Mouse (Mus musculus) intestine, embryonic 15.5 days (tissue): Measurements from ENCODE around the gene Sorcs2. TPM values are rescaled to one million over a fixed set of nuclear protein-coding genes. Genes with fewer than 3 reads are reported as not detected.

Source experiments
- ATAC-seq: fragments of 200-750 bp; cut with Nextera tagmentation; 2 replicates; pipeline ENCODE4 v1.8.0; 2017; ENCODE audit warnings: moderate TSS enrichment, moderate library complexity
- H3K27ac ChIP-seq: fragments of 300-500 bp; sonication (generic); 2 replicates; pipeline ENCODE4 v1.5.1; 2015; ENCODE audit warnings: mild to moderate bottlenecking, inconsistent platforms
- H3K27me3 ChIP-seq: fragments of 300-500 bp; sonication (generic); replicated peaks from 2 replicates; pipeline ENCODE4 v1.6.1; 2015; ENCODE audit warnings: inconsistent platforms
- H3K36me3 ChIP-seq: fragments of 300-500 bp; sonication (generic); 2 replicates; pipeline ENCODE4 v1.6.1; 2015; ENCODE audit warnings: inconsistent platforms
- H3K4me1 ChIP-seq: fragments of 300-500 bp; sonication (generic); replicated peaks from 2 replicates; pipeline ENCODE4 v1.6.1; 2015; ENCODE audit warnings: inconsistent platforms
- H3K4me2 ChIP-seq: fragments of 300-500 bp; sonication (generic); replicated peaks from 2 replicates; pipeline ENCODE4 v1.6.1; 2015; ENCODE audit warnings: mild to moderate bottlenecking, inconsistent platforms
- H3K4me3 ChIP-seq: fragments of 300-500 bp; sonication (generic); replicated peaks from 2 replicates; pipeline ENCODE4 v1.5.1; 2015; ENCODE audit warnings: inconsistent platforms
- H3K9ac ChIP-seq: fragments of 300-500 bp; sonication (generic); 2 replicates; pipeline ENCODE4 v1.6.1; 2015; ENCODE audit warnings: inconsistent platforms
- H3K9me3 ChIP-seq: fragments of 300-500 bp; sonication (generic); 2 replicates; pipeline ENCODE4 v1.6.1; 2016; ENCODE audit warnings: inconsistent platforms
- WGBS: fragments of 180-500 bp; shearing (Covaris S2); methylation state at CpG from one replicate; pipeline ENCODE4 v1.1.7; 2015; 5-methylcytosine and 5-hydroxymethylcytosine counted together
- polyA plus RNA-seq: library from polyadenylated mRNA; unstranded; fragments of >200 nt; fragmentation: Nextera tagmentation; extraction: Ambion mirVana; gene quantifications from 2 replicates; pipeline ENCODE4 v1.2.1, GENCODE M21; 2015

The Sorcs2 gene
- polyA plus RNA-seq, 1 experiment from 2014 or later = 9.6 TPM

DNA sequence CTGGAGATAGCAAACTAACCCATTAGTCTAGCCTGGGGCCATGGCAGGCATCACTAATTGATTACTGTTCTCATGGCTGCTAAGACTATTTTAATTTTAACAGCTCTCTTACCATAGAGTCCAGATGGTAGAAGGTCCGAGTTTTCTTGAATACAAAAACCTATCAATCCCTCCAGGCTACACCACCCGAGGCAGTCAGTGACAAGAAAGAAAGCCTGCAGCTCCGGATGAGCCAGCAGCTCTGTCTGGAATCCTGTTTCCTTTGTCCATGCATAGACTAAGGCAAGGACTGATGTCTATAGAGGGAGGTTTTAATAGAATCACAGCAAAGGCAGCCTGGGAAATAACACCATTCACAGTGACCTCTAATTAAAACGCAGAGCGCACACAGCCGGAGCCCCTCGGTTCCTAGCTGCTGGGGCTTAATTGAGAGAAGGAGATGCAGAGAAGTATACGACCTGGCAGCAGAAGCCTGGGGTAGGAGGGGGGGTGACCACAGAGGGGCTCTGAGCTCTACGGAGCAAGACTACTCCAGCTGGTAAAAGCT is 223.3 kb downstream of the Sorcs2 start:
- no peaks in the 10 kb centered on the region for H3K4me1 ChIP-seq

DNA sequence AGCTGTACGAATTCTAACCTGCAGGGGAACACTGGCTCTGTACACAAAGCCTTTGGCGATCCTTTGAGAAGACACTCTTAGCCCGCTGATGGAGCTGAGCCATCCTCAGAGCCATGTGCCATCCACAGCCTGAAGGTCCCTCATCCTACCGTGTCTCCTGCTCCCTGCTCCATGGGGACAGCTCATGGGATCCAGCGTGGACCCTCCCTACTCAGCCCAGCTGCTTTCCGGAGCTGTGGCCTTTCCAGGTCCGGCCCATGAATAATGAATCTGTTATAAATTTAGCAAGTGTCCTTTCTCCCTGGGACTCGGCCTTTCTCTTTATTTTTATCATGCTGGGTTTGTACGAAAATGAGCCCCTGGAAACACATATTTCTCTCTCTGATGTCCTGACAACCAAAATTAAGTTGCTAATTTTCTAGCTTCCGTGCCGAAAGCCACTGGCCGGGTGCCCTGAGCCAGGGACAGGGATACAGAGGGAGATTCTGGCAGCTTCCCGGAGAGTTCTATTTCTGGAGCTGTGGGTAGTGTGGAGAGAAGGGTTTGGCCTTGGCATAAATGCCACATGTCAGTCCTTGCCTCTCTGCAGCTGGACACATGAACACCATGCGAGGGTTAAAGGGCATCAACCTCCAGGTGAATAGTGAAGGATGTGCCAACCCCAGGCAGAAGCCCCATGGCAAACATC is 228.8 kb downstream of the Sorcs2 start:
- 73% methylated on average over 14 of the region's 14 CpGs for WGBS
- Histone ChIP-seq H3K4me1 (no peaks in the 10 kb centered on the region), H3K9ac (no peak overlapping the region), H3K27me3 (no peaks in the 10 kb centered on the region), H3K27ac (no peak overlapping the region), H3K36me3 (no peaks in the 10 kb centered on the region), H3K9me3 (no peaks in the 10 kb centered on the region), H3K4me2 (no peak overlapping the region), H3K4me3 (no peak overlapping the region)
- ATAC-seq = no peak

More for the DNA sequence above, 223.3 kb downstream of the Sorcs2 start:
- ATAC-seq = no peak
- no peaks in the 10 kb centered on the region for H3K36me3 ChIP-seq
- H3K9me3 ChIP-seq = no peaks in the 10 kb centered on the region
- H3K9ac ChIP-seq = no peak overlapping the region
- H3K27ac ChIP-seq = no peak overlapping the region; the same call in 1 of the 2 replicates
- H3K4me2 ChIP-seq = no peak overlapping the region
- 47% methylated on average over 9 of the region's 9 CpGs for WGBS
- H3K27me3 ChIP-seq = no peaks in the 10 kb centered on the region
- H3K4me3 ChIP-seq = no peak overlapping the region

DNA sequence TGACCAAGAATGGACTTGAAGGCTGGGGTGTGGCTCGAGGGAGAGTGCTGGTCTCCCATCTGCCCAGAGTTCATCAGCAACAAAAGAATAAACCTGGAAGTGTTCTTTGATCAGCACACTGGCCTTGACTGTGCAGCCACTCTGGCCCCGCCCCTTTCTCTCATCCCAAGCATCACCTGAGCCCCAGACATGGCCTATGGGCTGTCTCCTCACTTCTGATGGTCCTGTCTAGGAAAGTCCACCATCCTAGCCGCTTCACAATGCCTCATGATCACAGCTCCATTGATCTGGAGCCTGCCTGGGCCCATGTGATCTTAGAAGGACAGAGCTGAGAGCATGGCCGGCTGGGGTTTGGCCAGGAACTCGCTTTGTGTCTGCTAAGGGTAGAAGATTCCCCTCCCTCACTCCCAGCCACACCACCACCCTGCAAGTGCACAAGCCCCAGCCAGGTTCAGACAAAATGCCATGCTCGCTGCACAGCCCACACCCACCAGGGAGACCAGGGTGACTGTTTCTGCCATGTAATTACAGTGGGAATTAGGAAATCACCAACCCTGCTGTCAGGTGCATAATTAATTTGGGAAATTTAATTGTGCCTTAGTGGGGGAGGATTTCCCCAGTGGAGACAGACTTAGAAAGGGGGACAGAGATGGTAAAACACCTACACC is 231.5 kb downstream of the Sorcs2 start:
- no peak for ATAC-seq
- Histone ChIP-seq H3K27ac (no peak overlapping the region), H3K4me1 (no peaks in the 10 kb centered on the region), H3K9ac (no peak overlapping the region), H3K9me3 (no peaks in the 10 kb centered on the region), H3K27me3 (no peaks in the 10 kb centered on the region), H3K36me3 (no peaks in the 10 kb centered on the region), H3K4me3 (no peak overlapping the region), H3K4me2 (no peak overlapping the region)
- 80% methylated on average over 6 of the region's 6 CpGs for WGBS

DNA sequence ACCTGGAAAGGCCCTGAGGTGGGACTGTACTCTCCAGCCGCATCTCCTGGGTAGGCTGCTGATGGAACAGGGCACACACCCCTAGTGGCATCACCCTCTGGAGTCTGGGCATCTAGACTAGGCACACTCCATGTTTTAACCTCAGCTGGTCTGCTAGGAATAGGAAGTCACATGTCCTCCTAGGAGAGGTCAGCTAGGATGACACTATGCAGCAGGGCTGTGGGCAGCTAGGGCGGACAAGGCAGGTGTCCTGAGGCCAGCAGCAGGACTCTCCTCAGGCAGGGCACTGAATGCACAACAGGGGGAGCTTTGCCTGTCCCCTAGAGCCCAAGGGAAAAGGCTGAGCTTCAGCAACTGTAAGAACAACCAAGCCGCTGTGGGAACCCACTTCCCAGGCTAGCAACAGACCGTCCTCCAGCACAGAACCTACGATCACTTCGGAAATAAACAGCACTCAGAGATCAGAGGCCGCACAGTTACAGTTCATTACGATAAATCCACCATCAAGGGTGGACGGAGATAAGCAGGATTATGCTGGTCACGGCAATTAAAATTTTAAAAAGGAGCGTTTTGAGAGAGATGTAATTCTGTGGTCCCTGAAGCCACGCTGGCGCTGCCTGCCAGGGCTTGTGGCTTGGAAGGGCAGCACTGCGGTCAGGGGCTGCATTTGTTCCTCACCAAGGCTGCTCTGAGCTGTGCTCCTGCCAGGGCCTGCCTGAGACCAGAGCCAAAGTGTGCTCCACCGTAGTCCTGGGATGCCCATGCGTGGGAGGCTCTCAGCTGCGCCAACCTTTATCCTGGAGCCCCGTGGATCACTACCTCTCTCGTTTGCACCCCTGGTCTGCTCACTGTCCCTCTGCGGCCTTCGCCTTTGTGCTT is 232.3 kb downstream of the Sorcs2 start:
- 82% methylated on average over 21 of the region's 21 CpGs for WGBS
- Histone ChIP-seq H3K9me3 (no peaks in the 10 kb centered on the region), H3K36me3 (no peaks in the 10 kb centered on the region)

DNA sequence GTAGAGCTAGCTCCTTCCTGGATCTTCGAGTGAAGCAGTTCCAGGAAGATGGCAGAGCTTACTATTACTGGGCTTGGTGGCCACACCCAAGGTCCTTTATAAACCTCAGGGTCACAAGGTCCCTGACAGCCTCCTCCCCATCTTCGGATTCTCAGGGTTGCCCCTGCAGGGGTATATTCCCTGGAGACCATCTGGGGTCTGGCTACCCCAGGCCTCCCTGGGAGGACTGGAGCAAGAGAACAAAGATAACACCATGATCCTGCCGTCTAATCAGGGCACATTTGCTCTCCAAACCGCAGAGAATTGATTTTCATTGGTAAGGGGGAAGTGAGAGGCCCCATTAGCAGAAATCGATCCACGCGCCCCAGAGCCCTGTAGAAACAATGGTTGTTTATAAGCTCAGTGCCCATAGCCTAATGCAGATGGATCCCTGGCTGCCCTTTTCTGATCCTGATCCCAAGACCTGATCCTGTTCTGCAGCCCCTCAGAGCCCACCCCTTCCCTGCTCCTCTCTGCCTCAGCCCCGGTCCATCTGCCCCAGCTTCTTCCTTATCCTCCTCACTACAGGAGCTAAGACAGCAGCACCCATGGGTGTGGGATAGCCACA is 243.0 kb downstream of the Sorcs2 start:
- ATAC-seq = no peak
- 57% methylated on average over 8 of the region's 8 CpGs for WGBS
- Histone ChIP-seq H3K4me1 (0 out of 2 replicates have a peak, but pooled peaks cover 2% of the 10 kb centered on the region), H3K9ac (no peak overlapping the region), H3K9me3 (no peaks in the 10 kb centered on the region), H3K27me3 (no peaks in the 10 kb centered on the region), H3K27ac (no peak overlapping the region), H3K4me3 (no peak overlapping the region), H3K4me2 (no peak overlapping the region), H3K36me3 (no peaks in the 10 kb centered on the region)

More for the DNA sequence above, 232.3 kb downstream of the Sorcs2 start:
- Histone ChIP-seq H3K4me3 (no peak overlapping the region), H3K27ac (no peak overlapping the region), H3K4me1 (no peaks in the 10 kb centered on the region), H3K4me2 (no peak overlapping the region), H3K9ac (no peak overlapping the region), H3K27me3 (no peaks in the 10 kb centered on the region)
- no peak for ATAC-seq

DNA sequence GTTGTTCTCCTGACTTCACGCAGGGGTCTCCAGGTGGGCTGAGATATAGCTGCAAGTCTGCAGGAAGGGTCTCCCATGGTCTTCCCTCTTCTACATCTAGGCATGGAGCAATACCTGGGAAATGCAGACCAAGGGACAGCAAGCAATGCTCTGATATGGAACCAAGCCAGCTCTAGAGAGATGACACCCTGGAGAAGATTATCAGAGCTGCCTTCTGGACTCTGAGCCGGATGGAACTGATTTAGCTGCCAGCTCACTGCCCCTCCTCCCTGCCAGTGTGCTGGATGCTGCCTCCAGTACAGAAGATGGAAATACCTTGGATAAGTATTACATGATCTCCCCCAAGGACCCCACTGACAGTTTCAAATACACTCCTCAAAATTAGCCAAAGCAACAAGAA is 244.7 kb downstream of the Sorcs2 start:
- Histone ChIP-seq H3K27ac (no peak overlapping the region), H3K9ac (no peak overlapping the region), H3K9me3 (no peaks in the 10 kb centered on the region), H3K4me3 (no peak overlapping the region), H3K27me3 (no peaks in the 10 kb centered on the region), H3K36me3 (no peaks in the 10 kb centered on the region), H3K4me2 (no peak overlapping the region), H3K4me1 (0 out of 2 replicates have a peak, but pooled peaks cover 2% of the 10 kb centered on the region)
- ATAC-seq = no peak
- WGBS = 76% methylated on average over 2 of the region's 2 CpGs

DNA sequence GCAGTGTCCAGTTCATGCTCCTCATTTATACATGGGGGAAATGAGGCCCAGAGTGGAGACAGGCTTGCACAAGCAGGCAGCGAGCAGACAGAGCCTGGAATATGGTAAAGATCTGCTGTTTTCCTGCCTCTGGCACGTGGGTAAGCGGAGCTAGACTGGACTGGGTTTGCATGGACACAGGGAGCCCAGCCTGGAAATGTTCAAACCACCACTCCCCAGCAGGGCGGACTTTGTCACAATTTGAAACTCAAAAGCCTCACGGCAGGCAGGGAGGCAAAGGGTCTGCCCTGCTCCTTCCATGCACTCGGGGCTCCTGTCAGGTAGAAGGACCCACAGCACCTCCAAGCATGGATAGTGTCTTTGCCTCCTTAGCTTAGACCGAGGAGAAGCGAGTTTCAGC is 246.9 kb downstream of the Sorcs2 start:
- Histone ChIP-seq H3K4me2 (no peak overlapping the region), H3K36me3 (no peaks in the 10 kb centered on the region), H3K9ac (no peak overlapping the region), H3K4me1 (0 out of 2 replicates have a peak, but pooled peaks cover 2% of the 10 kb centered on the region), H3K4me3 (no peak overlapping the region), H3K27me3 (no peaks in the 10 kb centered on the region), H3K27ac (no peak overlapping the region), H3K9me3 (no peaks in the 10 kb centered on the region)
- 75% methylated on average over 8 of the region's 8 CpGs for WGBS
- ATAC-seq = no peak

DNA sequence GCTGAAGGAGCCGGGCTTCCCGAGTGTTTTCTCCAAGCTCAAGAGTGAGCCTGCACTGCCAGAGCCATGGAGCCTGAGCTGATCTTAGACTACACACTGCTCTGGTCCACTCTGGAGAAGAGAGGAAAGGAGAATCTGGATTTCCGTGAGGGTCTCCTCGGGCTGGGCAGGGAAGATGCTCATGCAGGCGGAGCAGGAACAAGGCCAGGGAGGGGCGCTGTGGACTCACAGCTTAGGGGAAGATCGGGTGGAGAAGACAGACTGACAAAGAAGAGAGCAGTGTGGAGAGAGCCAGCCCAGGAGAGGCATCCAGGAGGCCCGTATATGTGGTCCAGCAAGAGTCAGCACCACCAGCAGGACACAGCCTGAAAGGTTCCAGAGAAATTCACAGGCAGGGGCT is 248.8 kb downstream of the Sorcs2 start:
- Histone ChIP-seq H3K4me3 (no peak overlapping the region), H3K9ac (no peak overlapping the region), H3K9me3 (no peaks in the 10 kb centered on the region), H3K27ac (no peak overlapping the region), H3K4me2 (no peak overlapping the region), H3K4me1 (no peaks in the 10 kb centered on the region), H3K36me3 (no peaks in the 10 kb centered on the region), H3K27me3 (no peaks in the 10 kb centered on the region)
- ATAC-seq = no peak
- 58% methylated on average over 8 of the region's 8 CpGs for WGBS

DNA sequence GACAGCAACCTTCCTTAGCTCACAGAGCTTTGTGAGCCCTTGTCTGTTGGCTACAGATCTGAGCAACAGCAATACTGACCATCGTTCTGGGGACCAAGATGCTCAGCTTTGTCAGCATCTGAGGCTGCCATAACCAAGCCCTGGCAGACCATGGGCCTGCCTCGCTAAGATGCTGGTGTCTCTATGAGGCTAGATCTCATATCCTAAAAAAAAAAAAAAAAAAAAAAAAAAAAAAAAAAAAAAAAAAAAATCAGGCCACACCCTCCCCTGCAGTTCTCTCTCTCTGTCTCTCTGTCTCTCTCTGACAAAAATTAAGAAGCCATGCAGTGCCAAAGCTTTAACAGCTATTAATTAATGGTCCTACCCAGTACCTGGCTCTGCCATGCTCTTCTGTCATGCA is 251.3 kb downstream of the Sorcs2 start:
- H3K36me3 ChIP-seq = no peaks in the 10 kb centered on the region
- no peak overlapping the region for H3K9ac ChIP-seq
- H3K9me3 ChIP-seq = no peaks in the 10 kb centered on the region
- no peak for ATAC-seq
- no peak overlapping the region for H3K27ac ChIP-seq
- H3K4me2 ChIP-seq = no peak overlapping the region
- H3K4me3 ChIP-seq = no peak overlapping the region
- WGBS = 80% methylated on average over 2 of the region's 2 CpGs
- H3K27me3 ChIP-seq = no peaks in the 10 kb centered on the region
- no peaks in the 10 kb centered on the region for H3K4me1 ChIP-seq

DNA sequence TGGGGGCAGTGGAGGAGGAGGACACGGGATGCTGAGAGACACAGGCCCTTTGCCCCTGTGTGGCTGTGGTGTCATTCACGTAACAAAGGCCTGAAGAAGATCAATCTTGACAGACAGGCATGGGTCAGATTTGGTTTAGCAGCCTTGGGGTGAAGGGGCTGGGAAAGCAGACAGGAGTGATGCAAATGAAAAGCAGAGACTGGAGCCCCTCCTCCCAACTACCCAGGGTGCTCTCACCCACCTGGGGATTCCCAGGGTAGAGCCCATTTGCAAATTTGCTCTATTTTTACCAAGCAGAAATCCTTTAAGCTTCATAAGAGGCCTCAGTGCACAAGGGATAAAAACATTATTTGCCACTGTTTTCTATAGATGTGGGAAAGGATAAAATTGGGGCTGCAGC is 253.4 kb downstream of the Sorcs2 start:
- no peaks in the 10 kb centered on the region for H3K4me1 ChIP-seq
- H3K9ac ChIP-seq = no peak overlapping the region
- 68% methylated on average over 2 of the region's 2 CpGs for WGBS
- no peaks in the 10 kb centered on the region for H3K36me3 ChIP-seq
- H3K27me3 ChIP-seq = no peaks in the 10 kb centered on the region
- H3K4me2 ChIP-seq = no peak overlapping the region
- H3K9me3 ChIP-seq = no peaks in the 10 kb centered on the region
- H3K4me3 ChIP-seq = no peak overlapping the region
- ATAC-seq = no peak
- H3K27ac ChIP-seq = no peak overlapping the region

DNA sequence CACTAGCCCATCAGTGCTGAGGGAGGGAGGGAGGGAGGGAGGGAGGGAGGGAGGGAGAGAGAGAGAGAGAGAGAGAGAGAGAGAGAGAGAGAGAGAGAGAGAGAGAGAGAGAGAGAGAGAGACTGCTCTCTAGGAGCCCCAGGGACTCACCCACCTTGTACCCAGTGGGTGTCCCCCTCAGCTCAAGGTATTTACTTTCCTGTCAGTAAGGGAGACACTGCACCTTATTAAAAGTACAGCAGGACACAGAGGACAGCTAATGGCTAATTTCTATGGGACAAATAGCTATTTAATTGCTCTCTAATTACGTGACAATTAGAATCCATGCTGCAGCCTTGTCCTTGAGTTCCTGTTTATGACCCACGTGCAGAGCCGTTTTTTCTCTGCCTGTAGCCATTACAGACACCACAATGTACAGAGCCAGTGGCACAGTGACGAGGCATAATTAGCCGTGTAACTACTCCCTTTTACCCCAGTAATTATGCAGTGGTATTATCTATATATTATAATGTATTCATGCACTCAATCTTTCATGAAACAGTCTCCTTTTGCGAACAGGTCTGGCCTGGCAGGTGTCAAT is 256.2 kb downstream of the Sorcs2 start:
- H3K36me3 ChIP-seq = no peaks in the 10 kb centered on the region
- 70% methylated on average over 6 of the region's 6 CpGs for WGBS
- no peaks in the 10 kb centered on the region for H3K9me3 ChIP-seq
- no peak overlapping the region for H3K4me3 ChIP-seq
- no peak for ATAC-seq
- no peak overlapping the region for H3K9ac ChIP-seq
- H3K27ac ChIP-seq = no peak overlapping the region
- no peak overlapping the region for H3K4me2 ChIP-seq
- no peaks in the 10 kb centered on the region for H3K27me3 ChIP-seq
- no peaks in the 10 kb centered on the region for H3K4me1 ChIP-seq
